Comparison of ENCODE assay signal across 8 mouse cellular contexts in the genomic region with DNA sequence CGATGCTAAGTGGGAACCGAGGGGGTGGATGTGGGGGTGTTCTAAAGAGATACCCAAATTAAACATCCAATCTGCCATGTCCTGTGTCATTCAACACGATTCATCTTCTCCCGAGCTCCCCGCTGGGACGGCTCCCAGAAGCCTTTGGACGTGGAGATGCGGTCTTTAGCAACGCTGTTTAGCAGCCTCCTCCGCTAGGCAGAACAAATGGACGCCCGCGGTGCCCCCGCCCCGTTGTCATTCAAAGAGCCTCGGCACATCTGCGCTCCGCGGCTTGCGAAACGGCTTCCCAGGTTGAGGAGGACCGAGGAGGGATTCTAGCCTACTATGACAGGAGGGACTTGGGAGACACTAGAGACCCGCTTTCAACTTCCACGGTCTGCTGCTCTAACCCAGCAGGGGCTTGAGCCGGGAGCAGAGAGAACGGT.
DNase-seq lines count a peak whose midpoint lies in the region; ATAC-seq and TF ChIP-seq lines count a peak whose summit lies in the region.

No protein-coding gene starts in this region.

- H3K27me3 ChIP-seq in heart, embryonic 16.5 days (ENCODE audit: control insufficient read depth, insufficient read depth, low read length) = peaks cover 42% of the 10 kb centered on the region
- H3K27me3 ChIP-seq in hindbrain, embryonic 11.5 days (ENCODE audit: control insufficient read depth, insufficient read depth, low read length) = peaks cover 15% of the 10 kb centered on the region; the same call in 1 of the 2 replicates
- H3K27me3 ChIP-seq in thymus, adult 2 months (ENCODE audit: control insufficient read depth, insufficient read depth, low read length) = peaks cover 19% of the 10 kb centered on the region

- H3K4me2 ChIP-seq in heart, embryonic 16.5 days (ENCODE audit: low read depth, low read length) = peak overlapping the region; percentile 58
- peak overlapping the region; percentile 45 for H3K4me2 ChIP-seq in hindbrain, embryonic 11.5 days (replicated peaks; ENCODE audit: low read depth, low read length)

- no peak for TF ChIP-seq POLR2A in thymus, adult 2 months (IDR thresholded peaks at IDR 0.05; ENCODE audit: control insufficient read depth, extremely low read depth, insufficient read depth, low read length, poor library complexity)

- no peaks in the 10 kb centered on the region for H3K9me3 ChIP-seq in heart, embryonic 16.5 days (replicated peaks; ENCODE audit: control insufficient read depth, low read length)
- no peaks in the 10 kb centered on the region for H3K9me3 ChIP-seq in hindbrain, embryonic 11.5 days (ENCODE audit: control insufficient read depth, low read length)

- no peaks in the 10 kb centered on the region for H3K36me3 ChIP-seq in heart, embryonic 16.5 days (ENCODE audit: control insufficient read depth, insufficient read depth)
- no peaks in the 10 kb centered on the region for H3K36me3 ChIP-seq in hindbrain, embryonic 11.5 days (ENCODE audit: control insufficient read depth, insufficient read depth, low read length)
- no peaks in the 10 kb centered on the region for H3K36me3 ChIP-seq in thymus, adult 2 months (ENCODE audit: control insufficient read depth, insufficient read depth, low read length)

- ATAC-seq in heart, embryonic 16.5 days (replicated peaks; ENCODE audit: extremely low read depth, insufficient read depth, low FRiP score) = no peak
- peak; percentile 89 for ATAC-seq in hindbrain, embryonic 11.5 days (ENCODE audit: low FRiP score)

- DNase-seq in heart, adult 9 months (ENCODE audit: low spot score in 2 of 2) = no peak
- DNase-seq in embryo, embryonic 10.5 days (ENCODE audit: low spot score) = peak; percentile 78
- DNase-seq in hindbrain, embryonic 11.5 days (ENCODE audit: low spot score) = peak; percentile 85
- DNase-seq in left cerebral cortex, postnatal 25 days (ENCODE audit: low spot score in 2 of 2) = peak; percentile 77 to 95
- peak; percentile 90 for DNase-seq in right cerebral cortex, adult 18-20 months
- DNase-seq in urinary bladder, adult 18-20 months (ENCODE audit: low spot score in 2 of 2) = no peak
- DNase-seq in thymus, adult 2 months = no peak

- H3K27ac ChIP-seq in heart, embryonic 16.5 days (ENCODE audit: low read length) = no peak overlapping the region
- peak overlapping the region; percentile 61; the same call in 1 of the 2 replicates for H3K27ac ChIP-seq in hindbrain, embryonic 11.5 days (ENCODE audit: low read depth, low read length)
- no peak overlapping the region for H3K27ac ChIP-seq in thymus, adult 2 months (ENCODE audit: control insufficient read depth, insufficient read depth, low read length)

- 1% methylated on average over 26 of the region's 26 CpGs for WGBS in heart, embryonic 16.5 days
- under 1% methylated on average over 26 of the region's 26 CpGs for WGBS in hindbrain, embryonic 11.5 days
- 4% methylated on average over 26 of the region's 26 CpGs for WGBS in thymus, adult 2 months

- no peak for TF ChIP-seq CTCF in thymus, adult 2 months (IDR thresholded peaks at IDR 0.05; ENCODE audit: borderline replicate concordance, control insufficient read depth, extremely low read depth, insufficient read depth, low read length, poor library complexity)

- intact Hi-C loops in left cerebral cortex, postnatal 25 days (cut with DNase I) = loop anchor here (1.0 to 2.0 kb wide), 2 partner anchors 331 to 344 kb away; no protein-coding TSS in a partner anchor

- H3K9ac ChIP-seq in heart, embryonic 16.5 days (ENCODE audit: low read length) = no peak overlapping the region; the same call in 1 of the 2 replicates
- H3K9ac ChIP-seq in hindbrain, embryonic 11.5 days (ENCODE audit: low read depth, low read length) = peak overlapping the region; percentile 0

- peak overlapping the region; percentile 39 for H3K4me3 ChIP-seq in heart, embryonic 16.5 days (ENCODE audit: low read length)
- H3K4me3 ChIP-seq in hindbrain, embryonic 11.5 days (ENCODE audit: low read depth, low read length) = peak overlapping the region; percentile 20
- no peak overlapping the region for H3K4me3 ChIP-seq in thymus, adult 2 months (ENCODE audit: control insufficient read depth, insufficient read depth, low read length)

- peaks cover 6% of the 10 kb centered on the region; the same call in 1 of the 2 replicates for H3K4me1 ChIP-seq in heart, embryonic 16.5 days (ENCODE audit: control insufficient read depth, insufficient read depth, low read length)
- peaks cover 7% of the 10 kb centered on the region; the same call in 1 of the 2 replicates for H3K4me1 ChIP-seq in hindbrain, embryonic 11.5 days (replicated peaks; ENCODE audit: control insufficient read depth, insufficient read depth, low read length)
- H3K4me1 ChIP-seq in thymus, adult 2 months (replicated peaks; ENCODE audit: control insufficient read depth, insufficient read depth, low read length) = no peaks in the 10 kb centered on the region

Comparison
In these comparisons a context has a peak if more than half of its experiments do, and no peak if none do; other contexts are left out.
1. DNase-seq: peak in embryo, embryonic 10.5 days (single experiment), hindbrain, embryonic 11.5 days (single experiment), left cerebral cortex, postnatal 25 days (2 of 2) and right cerebral cortex, adult 18-20 months (single experiment); none in heart, adult 9 months (0 of 2), urinary bladder, adult 18-20 months (0 of 2) and thymus, adult 2 months (single experiment).